Mouse (Mus musculus) urinary bladder, postnatal 36 days (tissue): ENCODE data around the gene Rxrb.
A peak's percentile ranks its signal among the peaks of the same experiment; 100 is the strongest.
"Not testable (repeated sequence)": the region's sequence is repeated elsewhere in the genome, so short reads cannot be mapped to it uniquely, and the experiment has no call there.

Experiments used
- DNase-seq, 2 experiments: peaks; one replicate each; pipeline ENCODE4 v3.0.0; 2022; ENCODE audit warnings: low spot score in 2 of 2, mixed read lengths in 1 of 2

Rxrb gene

GRCm38 (mm10) chr17:34031465-34032173 lies at the start of gene Rxrb, which contains the start of gene Slc39a7:
Rxrb (plus strand) TSS chr17:34031812.
Slc39a7 (minus strand) TSS chr17:34031682.
- DNase-seq: peak; percentile 98 to 99

GRCm38 (mm10) chr17:33982136-33982535 lies 49.5 kb upstream of the Rxrb start:
- peak in 1 of 2 experiments; percentile 44 for DNase-seq

- peak; percentile 28 to 29 for DNase-seq
Measured at GRCm38 (mm10) chr17:33991788-33992664, 39.6 kb upstream of the Rxrb start.

GRCm38 (mm10) chr17:33994959-33995358 lies 36.7 kb upstream of the Rxrb start:
- no peak for DNase-seq

GRCm38 (mm10) chr17:33995651-33996050 lies 36.0 kb upstream of the Rxrb start:
- DNase-seq: no peak

- not testable (repeated sequence) for DNase-seq
Measured at GRCm38 (mm10) chr17:33997025-33997424, 34.6 kb upstream of the Rxrb start.

GRCm38 (mm10) chr17:33998697-33999096 lies 32.9 kb upstream of the Rxrb start:
- DNase-seq: not testable (repeated sequence)

- DNase-seq: no peak
Measured at GRCm38 (mm10) chr17:33999341-34000149, 32.1 kb upstream of the Rxrb start.

- DNase-seq: peak; percentile 91 to 93
Measured at GRCm38 (mm10) chr17:34000150-34000537, 31.5 kb upstream of the Rxrb start, which contains the start of gene H2-K1. H2-K1 (minus strand) TSS chr17:34000347.

GRCm38 (mm10) chr17:34000796-34001195 lies 30.8 kb upstream of the Rxrb start:
- not testable (repeated sequence) for DNase-seq

GRCm38 (mm10) chr17:34003426-34003825 lies 28.2 kb upstream of the Rxrb start:
- DNase-seq: no peak

GRCm38 (mm10) chr17:34006570-34006969 lies 25.0 kb upstream of the Rxrb start:
- DNase-seq: no peak

GRCm38 (mm10) chr17:34010156-34010555 lies 21.5 kb upstream of the Rxrb start:
- DNase-seq: no peak

GRCm38 (mm10) chr17:34013436-34013835 lies 18.2 kb upstream of the Rxrb start:
- DNase-seq: no peak

GRCm38 (mm10) chr17:34021539-34022413 lies 9.8 kb upstream of the Rxrb start:
- DNase-seq: no peak

- DNase-seq: no peak
Measured at GRCm38 (mm10) chr17:34022414-34022783, 9.2 kb upstream of the Rxrb start.

- DNase-seq: no peak
Measured at GRCm38 (mm10) chr17:34022987-34023386, 8.6 kb upstream of the Rxrb start.

- no peak for DNase-seq
Measured at GRCm38 (mm10) chr17:34023678-34024077, 7.9 kb upstream of the Rxrb start.

- peak; percentile 86 for DNase-seq
Measured at GRCm38 (mm10) chr17:34024317-34024821, 7.2 kb upstream of the Rxrb start, which contains the start of gene Ring1. Ring1 (minus strand) TSS chr17:34024680.
